Mouse (Mus musculus): ENCODE data around the gene Cenpu. TPM values are rescaled to one million over a fixed set of nuclear protein-coding genes. Genes with fewer than 3 reads are reported as not detected.

The Cenpu gene
- polyA plus RNA-seq, 1 experiment from 2014 or later = 16.4 TPM

DNA sequence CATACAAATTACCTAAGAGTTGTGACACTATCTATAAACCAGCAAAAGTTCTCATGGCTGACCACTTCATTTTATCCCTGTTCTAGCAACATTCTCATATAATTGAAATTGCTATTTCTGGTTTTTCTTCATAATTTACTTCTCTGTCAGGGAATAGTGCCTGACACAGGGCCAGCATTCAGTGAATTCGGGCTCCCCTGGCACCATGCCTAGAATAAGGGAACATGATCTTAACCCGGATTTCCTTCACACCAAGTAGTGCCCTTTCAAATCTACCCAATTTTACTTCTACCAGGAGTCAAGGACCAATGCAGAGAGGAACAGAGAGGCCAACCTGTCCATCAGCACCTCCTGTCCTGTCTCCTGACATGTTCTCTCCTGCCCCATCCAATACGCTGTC, 33.7 kb downstream of the Cenpu start:
- WGBS = 76% methylated on average over 3 of the region's 3 CpGs
- no peak overlapping the region for H3K9ac ChIP-seq
- no peak for ATAC-seq (ENCODE audit: insufficient number of reproducible peaks, insufficient read depth, low FRiP score, low TSS enrichment)
- no peaks in the 10 kb centered on the region for H3K27me3 ChIP-seq
- no peak overlapping the region for H3K4me3 ChIP-seq
- no peaks in the 10 kb centered on the region; the same call in 1 of the 2 replicates for H3K36me3 ChIP-seq
- no peak overlapping the region for H3K27ac ChIP-seq
- H3K9me3 ChIP-seq = no peaks in the 10 kb centered on the region
- no peak overlapping the region for H3K4me2 ChIP-seq (replicated peaks)
- no peaks in the 10 kb centered on the region for H3K4me1 ChIP-seq

GRCm38 (mm10) chr8:46587911-46588310, 36.1 kb downstream of the Cenpu start:
- 85% methylated on average over 5 of the region's 5 CpGs for WGBS
- no peaks in the 10 kb centered on the region; the same call in 1 of the 2 replicates for H3K36me3 ChIP-seq
- ATAC-seq (ENCODE audit: insufficient number of reproducible peaks, insufficient read depth, low FRiP score, low TSS enrichment) = no peak

DNA sequence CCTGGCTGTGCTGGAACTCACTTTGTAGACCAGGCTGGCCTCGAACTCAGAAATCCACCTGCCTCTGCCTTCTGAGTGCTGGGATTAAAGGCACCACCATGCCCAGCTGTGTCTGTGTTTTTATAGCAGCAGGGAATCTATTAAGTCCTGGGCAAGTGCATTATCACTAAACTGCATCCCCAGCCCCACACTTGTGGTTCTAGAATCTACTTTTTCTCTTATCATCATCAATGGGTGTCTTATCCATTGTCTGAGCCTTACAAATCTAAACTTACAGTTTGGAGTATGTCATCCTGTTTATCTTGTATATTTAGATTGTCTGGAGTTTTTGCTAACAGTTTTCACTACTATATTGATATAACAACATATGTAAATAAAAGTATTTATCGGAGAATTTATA, 36.8 kb downstream of the Cenpu start:
- ATAC-seq (ENCODE audit: insufficient number of reproducible peaks, insufficient read depth, low FRiP score, low TSS enrichment) = no peak
- no peaks in the 10 kb centered on the region for H3K27me3 ChIP-seq
- H3K4me3 ChIP-seq = no peak overlapping the region
- H3K9ac ChIP-seq = no peak overlapping the region
- H3K4me2 ChIP-seq (replicated peaks) = no peak overlapping the region
- no peaks in the 10 kb centered on the region for H3K4me1 ChIP-seq
- H3K36me3 ChIP-seq = no peaks in the 10 kb centered on the region
- WGBS = 92% methylated on average over 2 of the region's 2 CpGs
- no peak overlapping the region for H3K27ac ChIP-seq
- no peaks in the 10 kb centered on the region for H3K9me3 ChIP-seq

More at GRCm38 (mm10) chr8:46587911-46588310, 36.1 kb downstream of the Cenpu start:
- H3K27me3 ChIP-seq = no peaks in the 10 kb centered on the region
- H3K27ac ChIP-seq = no peak overlapping the region
- H3K4me2 ChIP-seq (replicated peaks) = no peak overlapping the region
- no peaks in the 10 kb centered on the region for H3K9me3 ChIP-seq
- no peaks in the 10 kb centered on the region for H3K4me1 ChIP-seq
- no peak overlapping the region for H3K4me3 ChIP-seq
- H3K9ac ChIP-seq = no peak overlapping the region

- Histone ChIP-seq H3K4me1 (no peaks in the 10 kb centered on the region), H3K9me3 (no peaks in the 10 kb centered on the region), H3K4me2 (replicated peaks) (no peak overlapping the region), H3K27me3 (no peaks in the 10 kb centered on the region), H3K36me3 (0 out of 2 replicates have a peak, but pooled peaks cover 3% of the 10 kb centered on the region), H3K9ac (no peak overlapping the region), H3K27ac (no peak overlapping the region), H3K4me3 (no peak overlapping the region)
- no peak for ATAC-seq (ENCODE audit: insufficient number of reproducible peaks, insufficient read depth, low FRiP score, low TSS enrichment)
- 88% methylated on average over 8 of the region's 8 CpGs for WGBS
These were observed 41.2 kb downstream of the Cenpu start for GRCm38 (mm10) chr8:46593067-46593466.

- Histone ChIP-seq H3K27me3 (no peaks in the 10 kb centered on the region), H3K36me3 (0 out of 2 replicates have a peak, but pooled peaks cover 3% of the 10 kb centered on the region), H3K4me3 (no peak overlapping the region), H3K27ac (no peak overlapping the region), H3K4me1 (no peaks in the 10 kb centered on the region), H3K4me2 (replicated peaks) (no peak overlapping the region), H3K9me3 (no peaks in the 10 kb centered on the region), H3K9ac (no peak overlapping the region)
- no peak for ATAC-seq (ENCODE audit: insufficient number of reproducible peaks, insufficient read depth, low FRiP score, low TSS enrichment)
- 76% methylated on average over 2 of the region's 2 CpGs for WGBS
These were observed 41.9 kb downstream of the Cenpu start for GRCm38 (mm10) chr8:46593772-46594171.

- H3K9ac ChIP-seq = no peak overlapping the region
- H3K9me3 ChIP-seq = no peaks in the 10 kb centered on the region
- 0 out of 2 replicates have a peak, but pooled peaks cover 3% of the 10 kb centered on the region for H3K36me3 ChIP-seq
- no peak for ATAC-seq (ENCODE audit: insufficient number of reproducible peaks, insufficient read depth, low FRiP score, low TSS enrichment)
- 86% methylated on average over 2 of the region's 2 CpGs for WGBS
- no peaks in the 10 kb centered on the region for H3K27me3 ChIP-seq
- no peak overlapping the region for H3K4me2 ChIP-seq (replicated peaks)
- no peaks in the 10 kb centered on the region for H3K4me1 ChIP-seq
- H3K27ac ChIP-seq = no peak overlapping the region
- H3K4me3 ChIP-seq = no peak overlapping the region
These were observed 43.8 kb downstream of the Cenpu start for GRCm38 (mm10) chr8:46595593-46595992.

GRCm38 (mm10) chr8:46596530-46596929, 44.7 kb downstream of the Cenpu start:
- no peaks in the 10 kb centered on the region for H3K27me3 ChIP-seq
- WGBS = 88% methylated on average over 2 of the region's 2 CpGs
- ATAC-seq (ENCODE audit: insufficient number of reproducible peaks, insufficient read depth, low FRiP score, low TSS enrichment) = no peak

DNA sequence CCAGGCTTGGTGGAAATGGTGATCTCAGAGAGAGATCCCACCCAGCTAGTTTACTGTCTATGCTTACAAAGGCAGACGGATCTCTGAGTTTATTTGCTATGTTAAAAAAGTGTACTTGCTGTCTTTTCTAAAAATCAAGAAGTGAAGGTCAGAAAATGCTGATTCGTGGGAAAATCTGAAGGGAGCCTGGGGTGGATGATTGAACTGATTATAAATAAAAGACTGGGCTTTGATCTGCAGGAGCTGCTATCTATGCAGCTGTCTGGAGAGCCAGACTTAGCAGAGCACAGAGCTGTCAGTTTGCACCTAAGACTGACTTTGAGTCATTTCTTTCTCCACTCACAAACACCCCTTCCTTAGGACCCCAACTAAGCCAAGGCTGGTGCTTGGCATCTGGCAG, 45.6 kb downstream of the Cenpu start:
- no peak overlapping the region for H3K27ac ChIP-seq
- no peaks in the 10 kb centered on the region for H3K27me3 ChIP-seq
- no peak overlapping the region for H3K4me2 ChIP-seq (replicated peaks)
- no peak overlapping the region for H3K4me3 ChIP-seq
- H3K36me3 ChIP-seq = 0 out of 2 replicates have a peak, but pooled peaks cover 3% of the 10 kb centered on the region
- 73% methylated on average over 2 of the region's 2 CpGs for WGBS
- no peaks in the 10 kb centered on the region for H3K9me3 ChIP-seq
- no peak overlapping the region for H3K9ac ChIP-seq
- ATAC-seq (ENCODE audit: insufficient number of reproducible peaks, insufficient read depth, low FRiP score, low TSS enrichment) = no peak
- peaks cover 7% of the 10 kb centered on the region; the same call in 1 of the 2 replicates for H3K4me1 ChIP-seq

More at GRCm38 (mm10) chr8:46596530-46596929, 44.7 kb downstream of the Cenpu start:
- Histone ChIP-seq H3K9me3 (no peaks in the 10 kb centered on the region), H3K4me2 (replicated peaks) (no peak overlapping the region), H3K4me1 (peaks cover 6% of the 10 kb centered on the region; the same call in 1 of the 2 replicates), H3K9ac (no peak overlapping the region), H3K27ac (no peak overlapping the region), H3K36me3 (0 out of 2 replicates have a peak, but pooled peaks cover 3% of the 10 kb centered on the region), H3K4me3 (no peak overlapping the region)

- no peak overlapping the region for H3K4me3 ChIP-seq
- 90% methylated on average over 2 of the region's 2 CpGs for WGBS
- H3K27ac ChIP-seq = no peak overlapping the region
These were observed 46.3 kb downstream of the Cenpu start for GRCm38 (mm10) chr8:46598114-46598513.

GRCm38 (mm10) chr8:46598753-46599152, 46.9 kb downstream of the Cenpu start:
- H3K4me2 ChIP-seq (replicated peaks) = no peak overlapping the region
- WGBS = 96% methylated on average over 5 of the region's 5 CpGs
- no peaks in the 10 kb centered on the region for H3K9me3 ChIP-seq
- H3K36me3 ChIP-seq = 0 out of 2 replicates have a peak, but pooled peaks cover 3% of the 10 kb centered on the region
- H3K4me3 ChIP-seq = no peak overlapping the region
- peaks cover 9% of the 10 kb centered on the region; the same call in 1 of the 2 replicates for H3K4me1 ChIP-seq
- H3K27ac ChIP-seq = no peak overlapping the region
- H3K27me3 ChIP-seq = no peaks in the 10 kb centered on the region
- no peak for ATAC-seq (ENCODE audit: insufficient number of reproducible peaks, insufficient read depth, low FRiP score, low TSS enrichment)
- no peak overlapping the region for H3K9ac ChIP-seq

More at GRCm38 (mm10) chr8:46598114-46598513, 46.3 kb downstream of the Cenpu start:
- H3K9ac ChIP-seq = no peak overlapping the region
- no peak overlapping the region for H3K4me2 ChIP-seq (replicated peaks)
- no peaks in the 10 kb centered on the region for H3K9me3 ChIP-seq
- peaks cover 7% of the 10 kb centered on the region; the same call in 1 of the 2 replicates for H3K4me1 ChIP-seq
- no peak for ATAC-seq (ENCODE audit: insufficient number of reproducible peaks, insufficient read depth, low FRiP score, low TSS enrichment)
- 0 out of 2 replicates have a peak, but pooled peaks cover 3% of the 10 kb centered on the region for H3K36me3 ChIP-seq
- H3K27me3 ChIP-seq = no peaks in the 10 kb centered on the region

- Histone ChIP-seq H3K4me2 (replicated peaks) (no peak overlapping the region), H3K27me3 (no peaks in the 10 kb centered on the region), H3K27ac (no peak overlapping the region), H3K36me3 (0 out of 2 replicates have a peak, but pooled peaks cover 3% of the 10 kb centered on the region), H3K9ac (no peak overlapping the region), H3K4me3 (no peak overlapping the region), H3K4me1 (peaks cover 9% of the 10 kb centered on the region; the same call in 1 of the 2 replicates), H3K9me3 (no peaks in the 10 kb centered on the region)
- 93% methylated on average over 7 of the region's 7 CpGs for WGBS
- ATAC-seq (ENCODE audit: insufficient number of reproducible peaks, insufficient read depth, low FRiP score, low TSS enrichment) = no peak
These were observed 47.6 kb downstream of the Cenpu start for GRCm38 (mm10) chr8:46599314-46599904.

All from embryonic facial prominence, embryonic 12.5 days (tissue).